Mouse (Mus musculus): ENCODE results near the gene Scrn2.

GRCm38 (mm10) chr11:97007093-97007794 is 22.5 kb upstream of the Scrn2 start:
- no peak for TF ChIP-seq CTCF (IDR thresholded peaks at IDR 0.05; ENCODE audit: extremely low read depth, insufficient read depth, insufficient read length, insufficient replicate concordance)
- no peak for TF ChIP-seq POLR2A (IDR thresholded peaks at IDR 0.05; ENCODE audit: low read depth, low read length)

Measured in spleen, adult 2 months (tissue).